Mouse (Mus musculus): ENCODE measurements around the gene Otoa.

The Otoa gene

DNA sequence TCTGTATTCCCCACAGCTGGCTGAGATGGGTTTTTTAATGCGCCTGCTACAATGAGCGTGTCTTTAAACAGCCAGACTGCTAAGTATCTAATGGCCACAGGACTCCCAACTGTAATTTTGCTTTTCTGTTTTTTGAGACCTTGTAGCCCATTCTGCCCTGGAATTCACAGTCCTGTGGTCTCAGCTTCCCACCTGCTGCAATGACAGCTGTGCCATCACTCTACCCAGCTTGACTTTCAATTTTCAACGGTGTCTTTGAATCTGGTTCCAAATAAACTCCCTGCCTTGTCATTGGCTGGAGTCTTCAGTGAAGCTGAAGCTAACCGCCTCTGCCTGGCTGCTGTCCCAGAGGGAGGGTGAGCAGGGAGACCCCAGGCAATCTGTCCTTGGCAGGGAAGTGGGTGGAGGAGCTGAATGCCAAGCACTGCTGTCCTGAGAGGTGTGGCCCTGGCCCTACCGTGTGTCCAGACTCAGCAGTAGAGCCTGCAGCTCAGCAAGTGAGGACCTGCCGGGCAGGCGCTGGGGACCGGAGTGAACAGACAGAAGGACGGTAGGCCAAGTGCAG is 1.6 kb downstream of the Otoa start:
- no peak for DNase-seq

DNA sequence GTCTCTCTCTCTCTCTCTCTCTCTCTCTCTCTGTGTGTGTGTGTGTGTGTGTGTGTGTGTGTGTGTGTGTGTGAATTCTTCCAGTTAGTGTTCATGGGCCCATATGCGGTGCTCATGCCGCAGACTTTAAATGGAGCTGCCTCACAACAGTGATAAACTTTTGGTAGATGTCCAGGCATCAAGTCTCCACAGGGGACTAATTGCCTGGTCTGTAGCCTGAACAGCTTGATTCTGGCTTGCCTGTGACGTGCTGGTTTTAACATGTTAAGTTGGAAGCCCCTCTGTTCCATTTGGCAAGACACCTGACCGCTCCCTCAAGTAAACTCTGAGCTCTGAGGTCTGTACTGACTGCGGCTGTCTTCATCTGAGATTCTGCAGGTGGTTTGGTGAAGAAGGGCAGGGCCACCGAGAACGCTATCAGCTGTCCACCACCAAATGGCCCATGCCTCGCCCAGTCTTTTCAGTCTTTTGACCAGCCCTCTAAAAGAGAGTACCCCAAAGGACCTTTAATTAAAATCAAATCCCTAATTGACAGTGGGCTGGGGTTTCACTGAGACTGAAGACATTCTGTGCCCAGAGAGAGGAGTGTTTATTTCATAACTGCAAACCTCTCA is 3.5 kb downstream of the Otoa start:
- no peak for DNase-seq

DNA sequence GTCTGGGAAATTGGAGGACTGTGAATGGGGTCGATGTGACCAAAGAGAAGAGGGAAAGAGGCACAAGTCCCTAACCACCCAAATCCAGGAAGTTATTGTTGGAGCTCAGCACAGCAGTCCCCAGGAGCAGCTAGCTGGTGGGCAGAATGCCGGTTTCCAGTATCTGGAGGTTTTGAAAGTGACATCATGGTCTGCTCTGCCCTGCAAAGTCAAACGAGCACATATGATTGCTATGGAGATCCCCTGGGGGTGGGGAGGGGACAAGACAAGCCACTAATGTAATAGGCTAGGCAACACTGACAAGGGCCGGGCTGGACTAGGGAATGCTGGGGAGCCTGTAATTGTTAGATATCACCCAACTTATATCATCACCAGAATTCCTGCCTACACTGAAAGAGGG is 4.0 kb downstream of the Otoa start:
- DNase-seq = no peak

DNA sequence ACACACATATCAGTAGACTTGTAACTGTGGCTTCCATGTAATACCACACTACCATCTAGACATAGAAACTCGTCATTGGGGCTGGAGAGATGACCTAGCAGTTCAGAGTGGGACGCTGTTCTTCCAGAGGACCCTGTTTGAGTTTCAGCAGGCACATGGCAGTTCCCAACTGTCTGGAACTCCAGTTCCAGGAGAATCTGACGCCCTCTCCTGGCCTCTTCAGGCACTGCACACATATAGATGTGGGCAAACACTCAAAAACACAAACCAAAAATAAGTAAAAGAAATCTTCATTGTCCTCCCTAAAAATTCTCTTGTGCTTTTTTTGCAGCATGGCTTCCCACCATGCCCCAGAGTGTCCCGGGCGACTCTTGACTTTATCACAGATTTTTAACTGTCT is 7.3 kb downstream of the Otoa start:
- DNase-seq = peak in 1 of 2 experiments; percentile 4

DNA sequence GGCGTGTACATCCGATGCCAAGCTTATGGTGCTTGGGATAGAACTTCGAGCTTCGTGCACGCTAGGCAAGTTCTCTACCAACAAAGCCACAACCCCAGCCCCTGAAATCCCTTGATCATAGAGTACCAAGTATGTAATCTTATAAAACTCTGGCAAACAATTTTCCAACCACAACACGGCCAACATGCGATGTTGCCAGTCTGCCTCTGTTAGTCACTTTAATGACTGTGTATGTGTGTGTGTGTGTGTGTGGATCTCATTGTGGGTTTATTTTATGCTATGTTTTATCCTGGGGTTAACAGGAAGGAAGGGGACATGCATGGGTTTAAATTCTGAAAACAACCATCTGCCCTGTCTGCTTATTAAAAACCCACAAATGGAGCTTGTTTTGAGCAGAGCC is 9.3 kb downstream of the Otoa start:
- DNase-seq = no peak

DNA sequence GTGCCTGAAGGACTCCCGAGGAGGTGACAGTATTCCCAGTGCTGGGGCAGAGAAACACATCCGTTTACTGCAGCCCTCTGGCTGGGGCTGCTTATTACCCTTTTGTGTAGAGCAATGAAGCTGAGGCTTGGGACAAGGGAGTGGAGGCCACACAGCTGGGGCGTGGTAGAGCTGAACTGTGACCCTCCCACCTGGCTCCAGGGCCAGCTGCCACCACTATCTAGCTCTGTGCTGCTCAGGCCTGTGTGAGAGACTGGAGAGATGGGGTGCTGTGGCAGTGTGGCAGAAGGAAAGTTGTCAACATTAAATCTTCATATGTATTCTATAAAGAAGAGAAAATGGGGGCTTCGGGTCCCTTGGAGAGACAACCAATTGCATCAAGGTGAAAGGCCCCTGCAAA is 11.6 kb downstream of the Otoa start:
- no peak for DNase-seq

DNA sequence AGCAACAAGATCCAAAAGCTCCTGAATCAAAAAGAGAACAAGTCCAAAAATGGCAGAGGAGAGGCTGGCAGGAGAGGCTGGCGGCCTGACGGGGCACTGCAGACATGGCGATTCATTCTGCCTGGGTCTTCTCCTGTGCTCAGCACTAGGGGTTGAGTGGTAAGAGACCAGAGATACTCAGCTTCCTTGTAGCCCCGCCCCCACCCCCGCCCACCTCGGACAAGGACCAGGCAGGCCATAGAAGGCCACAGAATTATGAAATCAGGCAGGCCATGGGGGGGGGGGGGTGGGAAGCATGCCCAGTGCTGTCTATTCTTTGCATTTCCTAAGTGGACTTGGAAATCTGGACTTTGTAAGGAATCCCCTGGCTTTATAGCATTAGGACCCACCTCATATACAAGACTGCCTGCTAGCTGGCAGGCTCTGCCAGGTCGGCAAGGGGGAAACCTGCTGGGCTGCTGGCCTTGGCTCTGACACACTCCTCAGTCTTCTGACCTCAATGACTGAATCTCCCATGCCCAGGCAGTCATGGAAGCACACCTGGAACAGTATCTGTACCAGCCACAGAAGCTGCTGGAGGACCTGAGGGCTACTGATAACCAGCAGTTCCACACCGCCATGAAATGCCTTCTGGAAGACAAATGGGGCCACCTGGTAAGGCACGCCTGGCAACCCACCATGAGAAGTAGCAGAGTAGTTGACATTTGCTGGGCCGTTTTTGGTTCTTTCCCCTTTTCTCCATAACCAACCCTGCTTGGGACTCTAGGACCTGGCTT is 17.4 kb downstream of the Otoa start:
- no peak for DNase-seq

DNA sequence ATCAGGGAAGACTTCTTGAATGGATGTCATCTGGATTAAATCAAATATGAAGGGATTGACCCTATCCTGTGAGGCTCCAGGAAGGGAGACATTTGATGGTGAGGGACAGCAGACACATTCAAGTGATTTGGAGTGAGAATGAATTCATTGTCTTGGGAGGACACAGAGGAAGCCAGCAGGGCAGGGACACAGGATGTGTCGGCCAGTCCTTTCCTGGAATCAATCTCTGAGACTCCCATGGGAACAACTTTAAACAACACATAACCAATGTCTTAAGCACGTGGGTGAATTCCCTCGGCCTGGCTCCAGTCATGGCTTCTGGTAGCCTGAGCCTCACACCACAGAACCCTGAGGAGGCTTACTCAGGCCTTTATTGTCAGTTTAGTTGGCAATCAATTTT is 26.4 kb downstream of the Otoa start:
- no peak for DNase-seq

DNA sequence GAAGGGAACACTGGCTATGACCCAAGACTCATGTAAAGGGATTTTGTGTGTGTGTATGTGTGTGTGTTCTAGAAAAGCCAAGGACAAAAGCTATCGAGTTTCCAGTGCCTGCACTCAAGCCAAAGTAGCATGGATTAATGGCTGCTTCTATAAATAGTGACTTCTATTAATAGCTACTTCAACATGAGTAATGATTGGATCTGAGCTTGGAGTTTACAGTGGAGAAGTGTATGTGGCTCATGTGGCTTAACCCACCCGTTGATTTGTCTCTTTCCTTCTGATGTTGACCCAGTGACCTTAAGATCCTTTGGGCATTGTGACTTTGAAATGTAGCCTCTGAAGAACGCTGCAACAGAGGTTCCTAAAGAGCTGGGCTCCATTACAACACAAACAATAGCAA is 29.9 kb downstream of the Otoa start:
- no peak for DNase-seq

DNA sequence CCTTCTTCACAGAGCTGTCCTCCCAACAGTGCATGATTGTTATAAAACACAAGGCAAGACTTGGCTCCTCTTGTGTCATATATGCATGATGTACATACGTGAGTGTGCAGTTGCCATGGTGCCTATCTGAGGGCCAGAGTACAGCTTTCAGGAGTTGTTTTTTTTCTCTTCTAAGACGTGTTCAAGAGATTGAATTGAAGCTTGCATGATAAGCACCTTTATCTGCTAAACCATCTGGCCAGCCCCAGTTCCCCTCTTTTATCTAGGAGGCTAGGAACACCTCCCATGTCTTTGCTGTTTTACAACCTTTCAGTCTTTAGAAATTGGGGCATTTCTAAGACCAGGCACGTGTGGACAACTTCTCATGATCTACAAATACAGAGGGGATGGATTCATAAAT is 30.3 kb downstream of the Otoa start:
- no peak for DNase-seq

DNA sequence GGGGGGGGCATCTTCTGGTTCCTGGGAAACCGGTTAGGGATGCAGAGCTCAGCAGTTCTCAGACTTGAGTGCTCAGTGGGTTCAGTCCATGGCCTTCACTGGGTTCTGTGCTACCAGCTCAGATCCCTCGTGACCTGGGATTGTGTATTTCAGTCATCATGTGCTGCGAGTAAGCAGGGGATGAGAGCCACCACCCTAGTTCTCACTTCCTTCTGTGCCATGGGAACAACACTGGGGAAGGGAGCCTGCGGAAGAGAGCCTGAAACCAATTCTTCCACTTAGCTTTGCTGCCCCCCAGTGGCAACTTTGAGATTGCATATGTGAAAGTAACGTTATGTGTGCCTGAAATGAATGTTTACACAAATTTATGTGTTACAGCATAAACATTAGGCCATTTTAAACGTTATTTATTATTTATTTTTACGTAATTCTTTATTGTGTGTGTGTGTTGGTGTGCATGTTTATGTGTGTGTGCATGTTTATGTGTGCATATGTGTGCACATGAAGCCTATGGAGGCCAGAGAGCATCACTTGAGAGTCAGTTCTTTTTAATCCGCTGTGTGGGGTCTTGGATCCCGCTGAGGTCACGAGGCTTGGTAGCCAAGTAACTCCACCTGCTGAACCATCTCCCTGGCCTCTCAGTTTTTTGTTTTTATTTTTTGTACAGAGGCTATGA is 38.8 kb downstream of the Otoa start:
- DNase-seq = peak; percentile 73

DNA sequence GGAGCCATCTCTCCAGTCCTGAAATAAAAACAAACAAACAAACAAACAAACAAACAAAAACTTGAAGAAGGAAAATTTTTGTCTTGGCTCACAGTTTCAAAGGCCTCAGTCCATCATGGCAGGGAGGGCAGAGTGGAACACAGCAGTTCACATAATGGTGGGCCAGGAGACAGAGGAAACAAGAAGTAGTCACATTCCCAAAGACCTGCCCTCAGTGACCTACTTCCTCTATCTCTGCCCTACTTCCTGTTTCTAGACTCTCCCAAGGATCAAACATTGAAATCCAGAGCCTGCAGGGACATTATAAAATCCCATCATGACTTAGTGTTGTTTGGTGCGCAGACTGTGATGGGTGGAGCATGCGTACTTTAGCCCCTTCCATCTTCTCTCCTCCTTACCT is 49.4 kb downstream of the Otoa start:
- no peak for DNase-seq

DNA sequence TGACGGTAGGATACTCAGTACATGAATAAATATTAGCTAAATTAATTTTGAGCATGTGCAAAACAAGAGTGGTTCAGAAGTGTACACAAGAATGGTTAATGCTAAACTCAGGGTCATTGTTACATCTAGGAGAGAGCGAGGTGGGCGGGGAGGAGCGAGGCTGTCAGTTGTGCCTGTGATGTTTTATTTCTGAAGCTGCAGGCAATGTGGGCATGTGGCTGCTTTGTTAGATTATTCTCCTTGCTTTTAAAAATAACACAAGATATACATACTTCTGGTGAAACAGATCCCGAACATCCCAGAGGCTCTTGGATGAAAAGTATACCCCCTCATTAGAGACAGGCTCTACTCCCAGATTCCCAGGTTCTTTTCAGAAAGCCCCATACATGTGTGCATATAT is 59.8 kb downstream of the Otoa start:
- no peak for DNase-seq

DNA sequence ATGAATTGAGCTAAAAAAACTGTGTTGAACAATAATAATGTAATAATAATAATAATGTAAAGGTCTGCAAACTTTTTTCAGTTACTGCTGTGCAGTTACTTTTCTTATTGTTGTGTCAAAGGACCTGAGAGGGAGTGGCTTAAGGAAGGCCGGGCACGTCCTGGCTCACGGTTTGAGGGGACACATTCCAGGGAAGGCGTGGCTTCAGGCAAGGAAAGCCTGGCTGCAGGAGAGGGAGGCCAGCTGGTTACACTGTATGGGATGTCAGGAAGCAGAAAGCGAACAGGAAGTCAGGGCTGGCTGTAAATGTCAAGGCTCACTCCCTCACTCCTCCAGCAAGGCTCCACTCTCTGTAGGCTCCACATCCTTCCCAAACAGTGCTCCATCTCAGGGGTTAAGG is 69.2 kb downstream of the Otoa start:
- DNase-seq = no peak

DNA sequence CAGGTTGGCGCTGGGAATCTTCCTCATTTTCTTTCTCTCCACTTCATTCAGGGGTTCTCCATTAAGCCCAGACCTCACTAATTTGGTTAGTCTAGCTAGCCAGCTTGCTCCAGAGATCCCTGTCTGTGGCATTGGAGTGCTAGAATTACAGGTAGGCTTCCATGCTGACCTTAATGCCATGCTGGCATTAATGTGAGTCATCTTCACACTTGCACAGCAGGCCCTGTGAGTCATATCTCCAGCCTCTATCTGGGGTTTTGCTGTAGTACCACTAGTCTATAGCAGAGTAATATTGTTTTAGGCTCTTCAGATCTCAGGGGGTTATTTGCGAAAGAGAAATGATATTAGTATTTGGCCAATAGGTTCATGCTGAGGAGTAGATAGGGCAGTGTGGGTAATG is 70.7 kb downstream of the Otoa start:
- no peak for DNase-seq

DNA sequence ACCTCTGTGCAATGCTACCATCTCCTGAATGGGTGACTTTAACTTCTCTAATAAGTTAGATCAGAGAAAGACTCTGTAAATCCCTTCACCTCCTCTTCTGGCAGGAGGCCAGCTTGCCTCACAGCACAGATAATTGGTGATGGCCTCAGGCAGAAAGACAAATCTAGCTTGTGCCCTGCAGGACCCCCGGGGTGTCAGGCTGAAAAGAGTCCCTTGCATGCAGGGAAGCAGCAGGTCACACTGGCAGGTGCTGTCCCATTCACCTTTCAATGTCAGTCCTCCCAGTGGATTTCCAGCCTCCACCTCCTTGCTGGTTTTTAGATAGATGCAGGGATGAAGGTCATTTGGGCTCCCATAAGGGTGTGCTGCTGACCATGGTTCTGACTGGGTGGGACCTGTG is 84.2 kb downstream of the Otoa start:
- no peak for DNase-seq

DNA sequence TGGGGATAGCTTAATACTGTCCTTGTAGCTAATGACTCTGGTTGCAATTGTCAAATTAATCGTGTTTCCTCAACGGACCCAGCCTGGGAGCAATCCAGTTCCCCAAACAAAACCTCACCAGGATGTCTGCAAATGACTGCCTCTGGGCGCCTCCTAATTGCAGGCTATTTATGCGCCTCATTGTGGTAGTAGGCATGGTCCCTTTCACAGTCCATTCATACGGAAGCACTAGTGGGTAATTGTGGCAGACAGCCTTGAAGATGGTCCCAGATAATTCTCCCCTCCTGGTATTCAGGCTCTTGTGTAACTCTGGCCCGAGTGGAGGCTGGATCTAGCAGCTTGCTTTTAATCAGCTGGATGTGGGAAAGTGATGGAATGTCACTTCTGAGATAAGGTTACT is 90.4 kb downstream of the Otoa start:
- no peak for DNase-seq

DNA sequence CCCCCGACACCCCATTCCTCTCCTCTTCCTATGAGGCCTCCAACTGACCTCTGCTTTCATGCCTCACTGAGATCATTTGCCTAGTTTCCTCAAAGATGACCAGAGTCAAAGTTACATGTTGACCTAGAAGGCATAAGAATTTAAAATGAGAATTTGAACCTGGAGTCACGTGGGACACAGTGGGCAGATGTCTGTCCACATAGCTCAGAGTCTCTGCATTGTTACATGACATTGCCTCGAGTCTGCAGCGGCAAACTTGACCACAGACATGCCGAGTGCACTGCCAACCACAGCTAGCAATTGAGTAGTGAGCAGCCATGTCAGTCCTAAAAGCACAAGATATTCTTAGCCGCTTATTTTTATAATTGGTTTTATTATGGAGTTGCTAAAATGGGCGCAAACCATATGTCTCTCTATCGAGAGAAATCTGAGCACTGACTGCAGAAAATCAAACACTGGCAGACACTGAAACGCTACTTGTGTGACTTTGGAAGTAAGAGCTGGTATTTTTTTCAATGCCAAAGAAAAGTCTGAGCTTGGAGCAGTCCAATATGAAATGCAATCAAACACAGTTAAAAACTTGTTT is 105.8 kb downstream of the Otoa start:
- no peak for DNase-seq

DNA sequence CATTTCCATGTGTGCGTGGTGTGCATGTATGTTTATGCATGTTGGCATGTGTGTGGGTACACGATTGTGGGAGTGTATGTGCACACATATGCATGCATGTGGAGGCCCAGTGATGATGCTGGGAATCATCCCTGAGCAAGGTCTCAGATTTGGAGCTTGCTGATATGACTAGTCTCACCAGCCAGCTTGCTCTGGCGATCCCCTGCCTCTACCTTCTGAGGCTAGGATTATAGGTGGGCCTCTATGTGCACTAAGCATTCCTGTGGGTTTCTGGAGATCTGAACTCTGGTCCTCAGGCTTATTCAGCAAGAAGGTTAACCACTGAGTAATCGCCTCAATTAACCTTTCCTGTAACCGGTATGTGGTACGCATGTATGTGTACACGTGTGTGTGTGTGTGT is 107.5 kb downstream of the Otoa start:
- no peak for DNase-seq

DNA sequence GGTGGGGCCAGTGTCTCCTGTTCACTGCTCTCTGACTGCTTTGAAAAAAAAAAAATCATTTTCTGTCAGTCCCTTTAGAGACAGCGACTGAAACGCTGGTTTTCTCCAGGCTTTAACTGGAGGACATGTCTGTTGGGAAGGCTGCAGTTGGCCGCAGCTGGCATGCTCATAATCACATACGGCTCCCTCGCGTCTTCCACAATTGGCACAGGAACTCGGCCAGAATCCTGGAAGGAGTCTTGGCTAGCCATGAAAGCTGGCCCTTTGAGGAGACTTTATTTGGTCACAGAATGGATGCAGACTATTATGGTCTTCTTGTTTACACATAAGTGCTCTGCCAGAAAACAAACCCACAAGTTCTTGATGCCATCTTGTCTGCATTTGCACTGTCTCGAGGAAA is 117.5 kb downstream of the Otoa start:
- DNase-seq = no peak

DNA sequence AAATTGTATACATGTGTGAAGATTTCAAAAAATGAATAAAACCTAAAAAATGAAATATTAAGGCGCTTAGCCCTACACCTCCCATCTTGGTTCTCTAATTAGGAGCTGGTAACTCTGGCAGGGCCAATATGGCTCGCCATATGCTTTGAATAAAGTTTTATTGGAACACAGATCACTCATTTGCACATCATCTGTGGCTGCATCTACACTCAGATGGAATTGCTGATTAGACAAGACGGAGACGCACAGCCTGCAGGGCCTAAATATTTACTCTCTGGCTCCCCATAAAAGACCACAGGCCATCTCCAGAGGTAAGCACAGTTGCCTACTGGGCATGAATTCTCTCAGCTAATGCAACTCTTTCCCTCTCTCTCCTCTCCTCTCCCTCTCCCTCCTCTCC is 130.4 kb downstream of the Otoa start:
- DNase-seq = no peak

Data from B cell, adult 2 months (primary cell).